9 mouse cellular contexts compared by ENCODE assay signal in genomic region chr5:136281351-136281750, GRCm38 (mm10). TPM values are rescaled to one million over a fixed set of nuclear protein-coding genes. Genes with fewer than 3 reads are reported as not detected.
DNase-seq lines count a peak whose midpoint lies in the region; ATAC-seq and TF ChIP-seq lines count a peak whose summit lies in the region.
"Had no signal": no experiment of that assay in that cellular context is flagged by ENCODE, and none has a peak within 500 bp of the region (broad histone marks: within the 10 kb centered on the region; RNA-seq: fewer than 3 reads in every experiment).

No protein-coding gene starts in this region.

- peak; percentile 11 for DNase-seq in adrenal gland, adult 2 months
- DNase-seq in adrenal gland, postnatal 25 days, result no peak
- peak; percentile 28 for DNase-seq in kidney, postnatal 14 days
- DNase-seq in ES-E14 (ENCODE audit: low read depth, low spot score), result no peak
- peak; percentile 63 for DNase-seq in embryonic facial prominence, embryonic 11.5 days (ENCODE audit: low spot score)
- DNase-seq in Muller cell, postnatal 12 days (ENCODE audit: inconsistent ontology term), result no peak
- no peak for DNase-seq in spleen, postnatal 10 days (ENCODE audit: low spot score in 2 of 2)

- no peaks in the 10 kb centered on the region for H3K9me3 ChIP-seq in kidney, embryonic 15.5 days (replicated peaks)
- no peaks in the 10 kb centered on the region for H3K9me3 ChIP-seq in ES-E14 (ENCODE audit: control insufficient read depth, insufficient read depth, low read depth, low read length)
- H3K9me3 ChIP-seq in embryonic facial prominence, embryonic 11.5 days (replicated peaks; ENCODE audit: control insufficient read depth, low read length), result no peaks in the 10 kb centered on the region
- H3K9me3 ChIP-seq: neural tube, embryonic 13.5 days had no signal

- in situ Hi-C loops in ES-E14 (cut with MboI; ENCODE audit: low sequenced_read_pairs in 2 of 2, unreplicated experiment in 2 of 2), result loop anchor here in 1 of 2 experiments (25.0 kb wide), 1 partner anchor 381 kb away; no protein-coding TSS in a partner anchor

- H3K36me3 ChIP-seq in kidney, embryonic 15.5 days, result peaks cover 97% of the 10 kb centered on the region
- peaks cover 19% of the 10 kb centered on the region for H3K36me3 ChIP-seq in ES-E14 (ENCODE audit: control insufficient read depth, insufficient read depth, low read length, poor library complexity, severe bottlenecking)
- peaks cover 20% of the 10 kb centered on the region for H3K36me3 ChIP-seq in embryonic facial prominence, embryonic 11.5 days (replicated peaks; ENCODE audit: control insufficient read depth, insufficient read depth, low read depth, low read length)

- no peaks in the 10 kb centered on the region for H3K4me1 ChIP-seq in kidney, embryonic 15.5 days
- H3K4me1 ChIP-seq in ES-E14 (ENCODE audit: control insufficient read depth in 2 of 2, insufficient read depth in 2 of 2, low read length in 2 of 2, poor library complexity in 1 of 2), result no peaks in the 10 kb centered on the region
- H3K4me1 ChIP-seq in embryonic facial prominence, embryonic 11.5 days (ENCODE audit: control insufficient read depth, insufficient read depth, low read length), result no peaks in the 10 kb centered on the region
- H3K4me1 ChIP-seq: neural tube, embryonic 13.5 days had no signal

- 59% methylated on average over 6 of the region's 6 CpGs for WGBS in kidney, embryonic 15.5 days
- WGBS in embryonic facial prominence, embryonic 11.5 days, result 61% methylated on average over 6 of the region's 6 CpGs

- no peaks in the 10 kb centered on the region for H3K27me3 ChIP-seq in kidney, embryonic 15.5 days
- H3K27me3 ChIP-seq in embryonic facial prominence, embryonic 11.5 days (ENCODE audit: control insufficient read depth, insufficient read depth, low read length), result no peaks in the 10 kb centered on the region
- H3K27me3 ChIP-seq: neural tube, embryonic 13.5 days had no signal

- H3K4me3 ChIP-seq in kidney, embryonic 15.5 days (replicated peaks), result no peak overlapping the region
- no peak overlapping the region for H3K4me3 ChIP-seq in ES-E14 (ENCODE audit: insufficient read depth in 1 of 2, low read depth in 1 of 2, low read length in 2 of 2, poor library complexity in 1 of 2, severe bottlenecking in 1 of 2)
- no peak overlapping the region for H3K4me3 ChIP-seq in embryonic facial prominence, embryonic 11.5 days (ENCODE audit: low read depth, low read length)
- H3K4me3 ChIP-seq: neural tube, embryonic 13.5 days had no signal

- no peak for ATAC-seq in kidney, embryonic 15.5 days (replicated peaks; ENCODE audit: low FRiP score)
- no peak for ATAC-seq in embryonic facial prominence, embryonic 11.5 days (replicated peaks; ENCODE audit: insufficient number of reproducible peaks, low FRiP score, low TSS enrichment, low read depth)

- H3K4me2 ChIP-seq in kidney, embryonic 15.5 days, result no peak overlapping the region
- no peak overlapping the region for H3K4me2 ChIP-seq in embryonic facial prominence, embryonic 11.5 days (ENCODE audit: low read depth, low read length)
- H3K4me2 ChIP-seq: neural tube, embryonic 13.5 days had no signal

- no peak overlapping the region for H3K27ac ChIP-seq in kidney, embryonic 15.5 days
- no peak overlapping the region for H3K27ac ChIP-seq in ES-E14 (ENCODE audit: insufficient read depth, low read depth, low read length, poor library complexity, severe bottlenecking)
- H3K27ac ChIP-seq in embryonic facial prominence, embryonic 11.5 days (replicated peaks; ENCODE audit: low read depth, low read length), result no peak overlapping the region
- H3K27ac ChIP-seq: neural tube, embryonic 13.5 days had no signal

- no peak overlapping the region for H3K9ac ChIP-seq in kidney, embryonic 15.5 days
- H3K9ac ChIP-seq in ES-E14 (ENCODE audit: insufficient read depth, low read depth, low read length, poor library complexity, severe bottlenecking), result no peak overlapping the region
- no peak overlapping the region for H3K9ac ChIP-seq in embryonic facial prominence, embryonic 11.5 days (replicated peaks; ENCODE audit: low read length)
- H3K9ac ChIP-seq: neural tube, embryonic 13.5 days had no signal

TF ChIP-seq in ES-E14, 5 proteins besides CTCF, POLR2A, EP300 and RAD21:
- TF ChIP-seq CHD2 (IDR thresholded peaks at IDR 0.05; ENCODE audit: low read depth, low read length) (no peak), HCFC1 (IDR thresholded peaks at IDR 0.05; ENCODE audit: borderline replicate concordance, insufficient read depth, low read length) (no peak), MAFK (IDR thresholded peaks at IDR 0.05; ENCODE audit: insufficient read depth, low read depth, low read length) (no peak), ZC3H11A (IDR thresholded peaks at IDR 0.05; ENCODE audit: borderline replicate concordance, low read depth, low read length) (peak; percentile 69; the same call in 1 of the 2 replicates)

RNA-seq across cellular contexts. Expression of gene Sh2b2, which starts 35.0 kb away (rescaled TPM):
- total RNA-seq in adrenal gland, adult 2 months (2021), result 10 to 100 TPM; 27.0 to 30.0 TPM
- 57.6 and 89.9 TPM in 2 replicates for polyA plus RNA-seq in adrenal gland, adult 2 months (2012; rRNA removed)
- total RNA-seq in adrenal gland, postnatal 25 days (2021), result 14.2 and 26.8 TPM in 2 replicates
- polyA plus RNA-seq in kidney, embryonic 15.5 days (2015; fragmentation: Nextera tagmentation; extraction: Ambion mirVana), result 5.0 and 5.2 TPM in 2 replicates
- total RNA-seq in ES-E14 (2012; rRNA removed), result 3.3 and 3.8 TPM in 2 replicates
- polyA plus RNA-seq in embryonic facial prominence, embryonic 11.5 days (2014; fragmentation: Nextera tagmentation; extraction: Ambion mirVana), result 9.7 and 9.8 TPM in 2 replicates

Comparison
In these comparisons a context has a peak if more than half of its experiments do, and no peak if none do; other contexts are left out.
1. DNase-seq: peak in adrenal gland, adult 2 months (single experiment), kidney, postnatal 14 days (single experiment) and embryonic facial prominence, embryonic 11.5 days (single experiment); none in adrenal gland, postnatal 25 days (single experiment), ES-E14 (single experiment), Muller cell, postnatal 12 days (single experiment) and spleen, postnatal 10 days (0 of 2).